Mouse (Mus musculus): Measurements from ENCODE around the gene Edil3. TPM values are rescaled to one million over a fixed set of nuclear protein-coding genes. Genes with fewer than 3 reads are reported as not detected.
A peak's percentile ranks its signal among the peaks of the same experiment; 100 is the strongest.

Edil3 gene
- polyA plus RNA-seq, 1 experiment, result not detected

DNA sequence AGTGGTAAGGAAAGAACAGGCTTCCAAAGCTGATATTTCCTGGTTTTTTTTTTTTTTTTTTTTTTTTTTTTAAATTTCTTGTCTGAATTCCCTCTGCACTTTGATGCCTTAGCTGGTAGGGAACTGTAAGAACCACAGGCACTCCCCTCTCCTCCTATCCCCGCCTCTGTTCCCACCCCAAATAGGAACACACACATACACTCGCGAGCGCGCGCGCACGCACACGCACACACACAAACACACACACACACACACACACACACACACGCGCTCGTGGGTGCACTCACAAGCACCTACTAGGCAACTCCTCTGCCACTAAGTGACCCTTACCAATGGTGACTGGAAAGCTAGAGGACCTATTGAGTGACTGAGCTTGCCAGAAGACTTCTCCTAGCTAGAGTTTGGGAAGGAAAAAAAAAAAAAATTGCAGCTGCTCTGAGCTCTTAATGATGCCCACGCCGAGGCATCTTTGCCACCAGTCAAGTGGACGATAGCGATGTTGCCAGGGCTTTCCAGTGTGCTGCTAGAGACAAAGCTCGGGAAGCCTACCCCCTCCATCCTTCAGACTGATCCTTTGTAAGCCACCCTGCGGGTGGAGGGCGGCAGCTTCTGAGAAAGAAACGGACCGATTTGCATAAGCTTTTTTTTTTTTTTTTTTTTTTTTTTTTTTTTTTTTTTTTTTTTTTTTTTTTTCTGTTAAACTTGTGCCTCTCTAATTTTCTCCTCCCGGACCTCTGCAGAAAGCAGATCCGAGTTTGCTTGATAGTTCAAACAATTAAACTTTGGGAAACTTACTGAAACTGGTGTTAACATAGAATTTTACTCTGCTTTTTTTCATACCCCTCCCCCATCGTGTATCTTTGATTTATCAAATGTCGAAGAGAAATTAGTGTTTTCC lies 2.5 kb downstream of the Edil3 start:
- peaks cover 25% of the 10 kb centered on the region for H3K27me3 ChIP-seq (replicated peaks)
- H3K36me3 ChIP-seq (replicated peaks; ENCODE audit: low read length), result no peaks in the 10 kb centered on the region
- TF ChIP-seq FLI1 (IDR thresholded peaks at IDR 0.05; ENCODE audit: low read length), result no peak
- no peak for TF ChIP-seq GATA1 (IDR thresholded peaks at IDR 0.05; ENCODE audit: borderline replicate concordance, low read length)
- H3K4me3 ChIP-seq (replicated peaks), result peak overlapping the region; percentile 91
- peaks cover 51% of the 10 kb centered on the region for H3K4me1 ChIP-seq
- H3K9me3 ChIP-seq, result no peaks in the 10 kb centered on the region

DNA sequence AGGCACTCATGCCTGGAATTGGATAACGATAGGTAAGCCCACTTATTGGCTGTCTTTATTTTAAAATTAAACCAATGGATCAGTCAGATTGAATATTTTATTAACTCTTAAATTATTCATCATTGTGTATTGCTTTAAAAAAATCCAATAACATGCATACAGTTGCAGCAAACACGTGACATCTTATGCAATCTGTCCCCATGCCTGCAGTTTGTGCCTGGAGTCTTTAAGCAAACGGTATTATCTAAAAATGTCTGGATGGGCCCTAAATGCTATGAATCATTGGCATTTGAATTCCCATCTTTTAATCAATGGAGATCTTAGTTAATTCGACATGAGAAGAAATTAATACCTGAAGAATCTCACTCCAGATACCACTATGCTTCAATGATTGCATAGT lies 3.2 kb downstream of the Edil3 start:
- no peaks in the 10 kb centered on the region for H3K36me3 ChIP-seq (replicated peaks; ENCODE audit: low read length)
- H3K9me3 ChIP-seq, result no peaks in the 10 kb centered on the region
- no peak overlapping the region for H3K4me3 ChIP-seq (replicated peaks)
- no peak for TF ChIP-seq FLI1 (IDR thresholded peaks at IDR 0.05; ENCODE audit: low read length)
- peaks cover 50% of the 10 kb centered on the region for H3K4me1 ChIP-seq
- H3K27me3 ChIP-seq (replicated peaks), result peaks cover 25% of the 10 kb centered on the region

DNA sequence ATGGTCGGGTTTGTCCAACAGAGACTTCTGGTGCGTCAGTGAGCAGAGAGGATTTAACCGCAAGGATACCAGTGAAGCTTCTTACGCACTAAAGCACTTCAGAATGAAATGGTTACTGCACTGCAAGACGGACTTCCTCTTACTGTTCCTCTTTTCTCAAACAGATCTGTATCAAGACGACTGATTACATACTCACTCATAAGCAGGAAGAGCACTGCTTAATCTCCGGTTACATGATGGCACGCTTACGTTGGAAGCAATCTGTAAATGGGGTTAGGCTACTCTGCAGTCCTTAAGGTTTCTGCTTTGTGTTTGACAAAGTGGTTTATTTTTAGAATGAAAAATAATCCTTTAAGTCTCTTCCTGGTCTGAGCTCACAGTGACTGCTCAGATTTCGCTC lies 7.1 kb downstream of the Edil3 start:
- Histone ChIP-seq H3K4me3 (replicated peaks) (peak overlapping the region; percentile 62), H3K9me3 (no peaks in the 10 kb centered on the region), H3K36me3 (replicated peaks; ENCODE audit: low read length) (no peaks in the 10 kb centered on the region), H3K27me3 (replicated peaks) (no peaks in the 10 kb centered on the region), H3K4me1 (peaks cover 19% of the 10 kb centered on the region)
- TF ChIP-seq GATA1 (IDR thresholded peaks at IDR 0.05; ENCODE audit: borderline replicate concordance, low read length) (no peak), FLI1 (IDR thresholded peaks at IDR 0.05; ENCODE audit: low read length) (no peak)

DNA sequence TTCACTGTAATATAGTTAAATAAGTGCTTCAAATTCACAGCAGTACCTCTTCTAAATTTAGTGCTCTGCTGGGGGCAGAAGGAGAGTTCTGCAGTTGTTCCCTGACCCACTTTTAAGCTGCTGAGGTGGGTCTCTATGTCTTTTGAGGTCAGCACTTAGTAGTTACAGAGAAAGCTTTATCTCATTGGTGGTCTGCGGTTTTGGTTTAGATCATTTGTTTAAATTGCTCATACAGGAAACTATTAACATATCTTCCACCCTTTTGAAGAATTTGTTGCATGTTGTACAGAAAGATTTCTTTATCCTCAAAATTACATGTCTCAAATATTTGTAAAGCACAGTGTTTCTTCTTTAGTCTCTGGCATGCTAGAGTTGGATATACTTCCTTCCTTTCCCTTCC lies 12.5 kb downstream of the Edil3 start:
- TF ChIP-seq GATA1 (IDR thresholded peaks at IDR 0.05; ENCODE audit: borderline replicate concordance, low read length) (no peak), FLI1 (IDR thresholded peaks at IDR 0.05; ENCODE audit: low read length) (no peak)
- Histone ChIP-seq H3K9me3 (no peaks in the 10 kb centered on the region), H3K4me3 (replicated peaks) (no peak overlapping the region), H3K36me3 (replicated peaks; ENCODE audit: low read length) (no peaks in the 10 kb centered on the region), H3K4me1 (peaks cover 14% of the 10 kb centered on the region; the same call in 1 of the 2 replicates), H3K27me3 (replicated peaks) (no peaks in the 10 kb centered on the region)

DNA sequence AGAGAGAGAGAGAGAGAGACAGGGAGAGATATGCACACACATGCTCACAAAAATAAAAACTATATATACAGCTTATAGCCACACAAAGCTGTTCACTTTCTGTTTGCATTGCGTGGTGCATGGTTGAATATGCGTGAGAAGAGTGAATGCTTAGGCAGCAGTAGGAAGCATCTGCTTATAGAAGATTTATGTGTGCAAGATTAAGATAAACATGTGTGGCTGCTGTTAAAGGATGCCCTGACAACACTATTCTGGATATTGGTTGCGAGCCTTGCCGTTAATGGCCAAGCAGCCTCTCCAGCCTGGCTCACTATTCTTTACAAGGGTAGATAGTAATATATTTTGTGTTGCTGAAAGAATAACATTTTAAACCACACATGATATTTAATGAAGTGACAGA lies 28.5 kb downstream of the Edil3 start:
- no peaks in the 10 kb centered on the region for H3K36me3 ChIP-seq (replicated peaks; ENCODE audit: low read length)
- peak; percentile 30; the same call in 1 of the 3 replicates for TF ChIP-seq GATA1 (IDR thresholded peaks at IDR 0.05; ENCODE audit: borderline replicate concordance, low read length)
- no peak for TF ChIP-seq FLI1 (IDR thresholded peaks at IDR 0.05; ENCODE audit: low read length)
- no peaks in the 10 kb centered on the region for H3K9me3 ChIP-seq
- H3K4me1 ChIP-seq, result peaks cover 4% of the 10 kb centered on the region; the same call in 1 of the 2 replicates
- H3K27me3 ChIP-seq (replicated peaks), result no peaks in the 10 kb centered on the region
- H3K4me3 ChIP-seq (replicated peaks), result peak overlapping the region; percentile 80

DNA sequence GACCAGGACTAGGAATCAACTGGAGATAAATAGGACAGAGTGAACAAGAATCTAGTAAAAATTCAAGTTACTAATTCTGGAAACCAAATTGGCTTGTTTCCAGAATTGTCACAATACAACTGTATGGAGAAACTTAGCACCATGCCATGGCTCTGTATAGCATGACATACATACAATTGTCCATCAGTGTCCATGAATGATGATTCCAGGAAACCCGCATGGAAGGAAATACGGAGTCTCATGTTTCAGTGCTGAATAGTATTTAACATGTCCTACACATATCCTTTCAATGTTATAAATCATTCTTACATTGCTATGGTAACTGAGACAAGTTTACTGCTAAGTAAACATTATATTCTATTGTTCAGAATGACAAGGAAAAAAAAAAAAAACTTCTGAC lies 58.7 kb downstream of the Edil3 start:
- no peaks in the 10 kb centered on the region for H3K9me3 ChIP-seq
- H3K36me3 ChIP-seq (replicated peaks; ENCODE audit: low read length), result no peaks in the 10 kb centered on the region
- H3K27me3 ChIP-seq (replicated peaks), result no peaks in the 10 kb centered on the region
- TF ChIP-seq FLI1 (IDR thresholded peaks at IDR 0.05; ENCODE audit: low read length) (no peak), GATA1 (IDR thresholded peaks at IDR 0.05; ENCODE audit: borderline replicate concordance, low read length) (no peak)
- peaks cover 6% of the 10 kb centered on the region for H3K4me1 ChIP-seq
- no peak overlapping the region for H3K4me3 ChIP-seq (replicated peaks)

DNA sequence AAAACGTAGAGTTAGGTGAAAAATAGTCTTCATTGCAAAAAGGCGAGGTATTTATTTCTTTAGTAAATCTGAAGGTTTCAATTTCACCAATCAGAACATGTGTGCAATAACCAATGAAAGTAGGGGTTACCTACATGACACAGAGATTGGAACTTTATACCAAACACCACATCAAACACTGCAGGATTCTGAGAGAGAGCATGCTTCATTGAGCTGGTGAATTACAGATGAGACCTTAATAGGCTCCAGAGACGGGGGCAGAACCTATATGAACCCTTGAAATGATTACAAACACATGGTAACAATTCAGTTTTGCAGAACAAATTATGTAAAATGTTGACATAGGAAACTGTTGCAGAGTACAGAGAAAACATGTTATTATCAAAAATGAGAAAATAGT lies 69.5 kb downstream of the Edil3 start:
- H3K9me3 ChIP-seq, result no peaks in the 10 kb centered on the region
- no peaks in the 10 kb centered on the region for H3K27me3 ChIP-seq (replicated peaks)
- no peak overlapping the region for H3K4me3 ChIP-seq (replicated peaks)
- no peaks in the 10 kb centered on the region for H3K4me1 ChIP-seq
- TF ChIP-seq GATA1 (IDR thresholded peaks at IDR 0.05; ENCODE audit: borderline replicate concordance, low read length), result no peak
- no peak for TF ChIP-seq FLI1 (IDR thresholded peaks at IDR 0.05; ENCODE audit: low read length)
- no peaks in the 10 kb centered on the region for H3K36me3 ChIP-seq (replicated peaks; ENCODE audit: low read length)

DNA sequence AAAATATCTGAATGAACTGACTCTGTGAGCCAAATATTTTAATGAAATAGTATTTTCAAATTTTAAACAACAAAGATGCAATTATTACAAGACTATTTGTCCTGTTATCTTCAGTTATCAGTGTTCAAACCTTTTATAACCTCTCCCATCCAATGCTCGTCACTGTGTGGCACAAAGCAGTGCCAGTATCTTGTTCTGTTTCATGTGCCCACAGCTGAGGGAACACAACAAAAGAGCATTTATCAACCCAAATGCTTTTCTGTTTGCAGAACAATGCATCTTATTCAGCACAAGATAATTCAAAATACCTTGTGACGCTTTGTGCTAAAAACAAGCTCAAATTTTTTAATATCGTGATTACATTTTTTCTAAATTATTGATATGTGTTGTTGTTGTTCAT lies 78.8 kb downstream of the Edil3 start:
- TF ChIP-seq GATA1 (IDR thresholded peaks at IDR 0.05; ENCODE audit: borderline replicate concordance, low read length) (no peak), FLI1 (IDR thresholded peaks at IDR 0.05; ENCODE audit: low read length) (no peak)

DNA sequence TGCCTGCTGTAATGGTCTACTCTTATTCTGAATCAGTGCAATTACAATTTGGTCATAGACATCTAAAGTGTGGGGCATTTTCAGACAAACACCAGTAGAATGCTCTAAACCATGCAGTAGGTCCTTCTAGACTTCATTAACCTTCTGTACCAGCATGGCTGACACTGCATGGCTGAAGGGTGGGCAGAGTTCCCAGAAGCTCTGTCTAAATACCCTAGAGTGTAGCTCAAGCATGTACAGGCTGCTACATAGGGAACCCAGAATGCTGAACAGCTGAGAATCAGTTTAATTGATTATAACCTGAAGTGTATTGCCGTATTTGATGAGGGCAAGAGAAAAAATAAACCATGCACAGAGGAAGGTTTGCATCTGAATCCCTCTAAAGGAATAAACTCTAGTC lies 86.1 kb downstream of the Edil3 start:
- Histone ChIP-seq H3K4me3 (replicated peaks) (no peak overlapping the region), H3K36me3 (replicated peaks; ENCODE audit: low read length) (no peaks in the 10 kb centered on the region), H3K27me3 (replicated peaks) (no peaks in the 10 kb centered on the region), H3K9me3 (no peaks in the 10 kb centered on the region), H3K4me1 (no peaks in the 10 kb centered on the region)
- TF ChIP-seq FLI1 (IDR thresholded peaks at IDR 0.05; ENCODE audit: low read length) (no peak), GATA1 (IDR thresholded peaks at IDR 0.05; ENCODE audit: borderline replicate concordance, low read length) (no peak)

More for the DNA sequence above, 78.8 kb downstream of the Edil3 start:
- Histone ChIP-seq H3K9me3 (no peaks in the 10 kb centered on the region), H3K36me3 (replicated peaks; ENCODE audit: low read length) (no peaks in the 10 kb centered on the region), H3K27me3 (replicated peaks) (no peaks in the 10 kb centered on the region), H3K4me1 (no peaks in the 10 kb centered on the region), H3K4me3 (replicated peaks) (no peak overlapping the region)

DNA sequence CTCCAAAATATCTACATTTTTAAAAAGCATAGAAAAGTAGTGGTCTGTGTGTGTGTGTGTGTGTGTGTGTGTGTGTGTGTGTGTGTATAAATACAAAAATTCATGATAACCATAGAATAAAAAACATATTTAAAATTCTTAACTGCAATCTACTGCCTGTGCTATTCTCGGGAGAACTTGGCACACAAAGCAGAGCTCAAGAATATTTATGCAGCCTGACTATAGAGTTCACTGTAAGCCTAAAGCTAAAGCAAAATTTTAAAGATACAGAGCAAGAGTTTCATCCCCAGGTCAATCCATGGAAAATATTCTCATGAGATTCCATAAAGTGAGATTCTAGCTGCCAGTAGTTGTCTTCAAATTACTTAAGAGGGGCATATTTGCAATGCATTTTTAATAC lies 86.9 kb downstream of the Edil3 start:
- H3K4me3 ChIP-seq (replicated peaks), result no peak overlapping the region
- H3K4me1 ChIP-seq, result no peaks in the 10 kb centered on the region
- no peaks in the 10 kb centered on the region for H3K36me3 ChIP-seq (replicated peaks; ENCODE audit: low read length)
- H3K9me3 ChIP-seq, result no peaks in the 10 kb centered on the region
- no peak for TF ChIP-seq GATA1 (IDR thresholded peaks at IDR 0.05; ENCODE audit: borderline replicate concordance, low read length)
- no peak for TF ChIP-seq FLI1 (IDR thresholded peaks at IDR 0.05; ENCODE audit: low read length)
- H3K27me3 ChIP-seq (replicated peaks), result no peaks in the 10 kb centered on the region
